Mouse (Mus musculus): ENCODE data around the gene Fgfr2.
A peak's percentile ranks its signal among the peaks of the same experiment; 100 is the strongest.

Fgfr2 gene

DNA sequence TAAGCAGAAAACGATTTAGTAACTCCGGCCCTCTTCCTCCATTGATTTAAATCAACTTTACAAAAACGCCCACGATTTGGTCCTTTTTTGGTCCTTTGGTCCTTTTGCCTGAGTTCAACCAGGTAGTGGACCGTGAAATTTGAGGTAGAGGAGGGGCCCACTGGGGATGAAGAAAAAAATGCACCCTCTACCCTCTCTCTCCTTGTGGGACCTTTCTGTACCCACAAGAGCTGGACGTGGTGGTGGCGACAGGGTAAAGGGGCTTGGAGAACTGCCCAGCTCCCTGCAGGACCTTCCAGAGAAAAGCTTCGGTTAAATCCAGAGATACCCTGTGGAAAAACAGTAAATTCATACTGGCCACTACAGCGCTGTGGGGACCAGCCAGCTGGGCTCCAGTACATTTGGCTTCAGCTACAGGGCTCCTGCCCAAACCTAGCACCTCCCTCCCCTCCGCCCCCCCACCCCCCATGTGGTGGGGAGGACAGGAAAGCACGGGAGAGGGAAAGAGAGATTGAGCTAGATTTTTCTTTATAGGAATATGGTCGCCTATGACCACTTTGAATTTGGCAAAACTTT is 2185.8 kb downstream of the Fgfr2 start:
- no peak for DNase-seq (ENCODE audit: low spot score)

DNA sequence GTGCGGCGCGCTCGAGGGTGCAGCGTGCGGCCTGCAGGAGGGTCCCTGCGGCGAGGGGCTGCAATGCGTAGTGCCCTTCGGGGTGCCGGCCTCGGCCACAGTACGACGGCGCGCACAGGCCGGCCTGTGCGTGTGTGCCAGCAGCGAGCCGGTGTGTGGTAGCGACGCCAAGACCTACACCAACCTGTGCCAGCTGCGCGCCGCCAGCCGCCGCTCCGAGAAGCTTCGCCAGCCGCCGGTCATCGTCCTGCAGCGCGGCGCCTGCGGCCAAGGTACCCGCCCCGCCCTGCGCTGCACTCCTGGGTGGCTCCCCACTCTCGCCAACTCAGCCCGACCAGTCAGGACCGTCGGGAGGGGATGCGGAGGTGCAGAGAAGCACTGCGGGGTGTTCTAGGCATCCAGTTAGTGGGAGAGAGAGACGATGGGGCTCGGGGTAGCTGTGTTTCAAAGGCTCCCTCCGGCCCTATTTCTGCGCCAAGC is 2186.6 kb downstream of the Fgfr2 start:
- no peak for DNase-seq (ENCODE audit: low spot score)

DNA sequence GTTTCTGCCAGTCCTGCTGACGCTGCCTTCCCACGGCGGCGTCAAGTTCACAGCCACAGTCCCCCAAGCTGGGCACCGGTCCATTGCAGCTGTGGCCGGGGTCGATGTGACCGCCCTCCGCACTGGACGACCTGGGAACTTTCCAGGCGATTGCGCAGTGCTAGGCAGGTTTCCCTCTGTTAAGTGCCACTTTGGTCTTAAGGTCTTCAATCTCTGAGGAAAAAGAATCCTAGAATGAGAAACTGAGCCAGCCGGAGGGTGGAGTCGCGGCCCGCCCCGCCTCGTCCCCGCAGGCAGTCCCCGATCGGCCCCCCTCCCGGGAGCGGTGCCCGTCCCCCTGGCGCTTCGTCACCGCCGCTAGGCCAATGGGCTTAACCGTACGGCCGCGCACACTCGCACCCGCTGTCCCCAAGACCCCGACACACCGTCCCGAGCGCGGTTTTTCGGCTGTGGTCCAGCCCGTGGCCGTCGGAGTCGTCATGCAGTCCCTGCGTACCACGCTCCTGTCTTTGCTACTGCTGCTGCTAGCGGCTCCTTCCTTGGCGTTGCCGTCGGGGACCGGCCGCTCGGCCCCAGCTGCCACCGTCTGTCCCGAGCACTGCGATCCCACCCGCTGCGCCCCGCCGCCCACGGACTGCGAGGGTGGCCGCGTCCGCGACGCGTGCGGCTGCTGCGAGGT is 2187.2 kb downstream of the Fgfr2 start, which contains the start of gene Htra1:
Htra1 (plus strand) TSS at position 319 of the 679 bp plus-strand sequence.
- DNase-seq (ENCODE audit: low spot score): no peak

DNA sequence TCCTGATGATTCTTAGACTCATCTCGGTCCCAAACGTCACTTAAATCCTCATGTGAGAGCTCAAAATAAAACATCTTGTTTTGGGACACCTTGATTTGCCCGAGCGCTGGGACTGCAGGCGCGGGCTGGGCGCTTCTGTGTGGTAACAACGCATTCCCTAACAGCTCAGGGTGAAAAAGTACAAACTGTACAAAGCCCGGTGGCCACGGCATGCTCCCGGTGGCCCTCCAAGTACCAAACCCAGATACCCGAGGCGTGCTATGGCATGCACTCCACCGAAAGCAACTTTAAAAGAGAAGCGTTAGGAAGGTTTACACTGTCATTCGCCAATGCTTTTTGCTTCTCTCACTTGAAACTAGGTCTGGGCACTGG is 2187.7 kb downstream of the Fgfr2 start:
- no peak for DNase-seq (ENCODE audit: low spot score)

DNA sequence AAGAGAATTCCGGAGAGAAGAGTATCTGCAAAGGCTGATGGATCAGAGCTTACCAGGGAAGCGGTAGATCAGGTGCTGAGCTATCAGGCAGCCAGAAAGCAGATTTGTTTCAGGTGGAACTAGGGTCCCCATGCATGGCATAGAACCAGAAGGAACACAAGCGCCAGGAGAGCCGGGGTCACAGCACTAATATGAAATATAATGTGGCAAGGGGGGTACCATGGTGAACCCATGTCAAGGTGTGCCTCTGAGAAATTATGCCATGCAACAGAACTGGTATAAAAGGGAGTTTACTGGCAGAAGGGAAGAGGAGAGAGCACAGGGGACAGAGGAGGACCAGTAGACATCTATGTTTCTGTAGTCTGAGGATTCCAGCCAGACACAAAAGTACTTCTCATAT is 2188.5 kb downstream of the Fgfr2 start:
- no peak for DNase-seq (ENCODE audit: low spot score)

DNA sequence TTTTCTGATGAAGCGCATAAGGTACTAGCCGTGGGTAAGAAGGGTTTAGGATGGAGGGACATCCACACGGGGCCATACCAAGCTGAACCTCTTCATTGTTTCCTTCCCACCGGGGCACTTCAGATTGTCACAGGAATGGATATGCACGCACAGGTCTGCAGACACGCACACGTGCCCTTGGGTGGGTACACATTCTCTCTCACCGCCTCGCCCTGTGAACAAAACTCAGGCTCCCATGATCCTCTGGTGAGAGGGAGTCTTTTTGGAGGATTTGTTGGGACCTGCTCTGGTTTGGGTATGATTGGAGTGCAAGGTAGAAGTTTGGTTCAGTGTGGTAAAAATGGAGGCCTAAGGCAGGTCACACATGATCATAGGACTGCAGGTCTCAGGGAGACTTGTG is 2190.2 kb downstream of the Fgfr2 start:
- DNase-seq (ENCODE audit: low spot score): no peak

DNA sequence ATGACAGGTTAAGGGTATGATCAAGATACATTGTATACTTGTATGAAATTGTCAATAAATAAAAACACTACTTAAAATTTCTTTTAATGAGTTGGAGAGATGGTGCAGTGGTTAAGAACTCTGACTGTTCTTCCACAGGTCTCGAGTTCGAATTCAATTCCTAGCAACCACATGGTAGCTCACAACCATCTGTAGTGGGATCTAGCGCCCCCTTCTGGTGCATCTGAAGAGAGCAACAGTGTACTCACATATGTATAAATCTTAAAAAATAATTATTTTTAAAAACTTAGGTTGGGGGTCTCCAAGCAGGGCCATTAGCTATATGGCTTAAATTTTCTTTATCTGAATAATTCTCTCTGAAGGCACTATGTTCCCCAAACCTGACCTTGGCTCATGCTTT is 2192.7 kb downstream of the Fgfr2 start:
- DNase-seq (ENCODE audit: low spot score): no peak

DNA sequence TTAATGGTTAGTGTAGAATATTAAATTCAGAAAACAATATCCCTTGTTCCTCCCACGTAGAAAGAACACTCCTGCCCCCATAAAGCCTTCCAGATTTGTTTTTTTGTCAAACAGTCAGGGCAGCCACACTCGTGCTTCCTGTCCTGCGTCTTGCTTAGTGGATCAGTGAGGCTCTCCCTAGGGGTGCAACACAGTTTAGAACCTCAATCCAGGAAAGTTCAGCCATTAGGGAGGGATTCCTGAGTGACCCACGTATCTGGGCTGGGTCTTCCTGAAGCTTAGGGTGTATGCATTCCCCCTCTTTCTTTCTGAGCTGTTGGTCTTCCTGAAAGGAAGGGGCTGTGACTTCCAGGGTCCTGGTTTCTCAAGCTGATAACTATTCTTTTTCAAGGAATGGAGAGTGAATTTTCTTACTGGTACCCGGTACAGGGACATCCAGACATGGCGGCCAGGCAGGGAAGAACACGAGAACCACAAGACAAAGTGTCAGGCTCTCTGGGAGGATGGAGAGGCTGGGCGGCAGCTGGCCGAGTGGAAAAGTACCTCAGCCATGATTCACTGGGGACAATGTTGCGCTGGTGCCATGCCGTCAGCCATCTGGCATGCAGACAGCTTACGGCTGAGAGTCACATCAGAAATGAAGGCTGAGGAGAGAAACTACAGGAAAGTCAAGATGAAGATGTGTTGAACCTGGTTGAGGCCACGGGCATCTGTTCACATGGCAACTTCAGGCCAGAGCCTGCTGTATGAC is 2200.0 kb downstream of the Fgfr2 start:
- no peak for DNase-seq (ENCODE audit: low spot score)

DNA sequence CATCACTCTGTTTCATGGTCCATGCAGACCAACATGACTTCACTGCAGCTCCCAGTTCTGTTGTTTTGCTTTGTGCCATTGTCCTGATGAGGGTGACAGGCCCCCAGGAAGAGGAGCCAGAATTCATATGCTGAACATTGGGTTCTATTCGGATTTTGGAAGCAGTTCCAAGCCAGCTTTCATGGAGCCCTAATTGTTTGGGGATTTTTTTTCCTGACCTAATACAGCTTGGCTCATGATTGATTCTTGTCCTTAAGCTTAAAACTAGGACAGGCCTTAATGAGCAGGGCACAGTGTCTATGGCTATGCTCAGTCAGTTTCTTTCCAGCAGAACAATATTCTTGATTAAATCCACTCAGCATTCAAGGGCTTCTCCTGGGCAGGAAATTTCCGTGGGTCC is 2204.9 kb downstream of the Fgfr2 start:
- no peak for DNase-seq (ENCODE audit: low spot score)

DNA sequence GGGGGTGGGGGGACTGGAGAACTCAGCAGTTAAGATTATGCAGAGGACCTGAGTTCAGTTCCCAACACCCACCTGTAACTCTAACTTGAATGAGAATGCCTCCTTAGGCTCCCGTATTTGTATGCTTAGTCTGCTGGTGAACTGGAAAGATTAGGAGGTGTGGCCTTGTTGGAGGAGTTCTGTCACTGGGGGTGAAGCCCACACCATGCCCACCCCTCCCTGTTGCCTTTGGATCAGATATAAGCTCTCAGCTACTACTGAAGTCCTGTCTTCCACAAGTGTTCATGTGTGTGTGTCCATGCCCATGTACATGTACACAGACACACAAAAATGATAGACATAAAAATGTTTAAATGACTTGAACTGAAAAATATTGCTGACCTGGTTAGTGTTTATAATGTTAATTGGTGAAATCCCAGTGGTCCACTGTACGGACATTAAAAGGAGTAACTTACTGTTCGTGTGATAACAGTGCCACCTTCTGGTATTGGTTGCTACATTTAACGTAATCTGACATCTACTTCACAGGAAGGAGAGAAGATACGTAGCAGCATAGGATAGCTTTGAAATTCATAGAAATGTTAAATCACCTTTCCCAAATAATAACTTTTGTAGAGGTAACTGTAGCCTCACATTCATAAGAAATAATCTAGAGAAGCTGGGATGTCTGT is 2208.3 kb downstream of the Fgfr2 start:
- DNase-seq (ENCODE audit: low spot score): peak; percentile 62

DNA sequence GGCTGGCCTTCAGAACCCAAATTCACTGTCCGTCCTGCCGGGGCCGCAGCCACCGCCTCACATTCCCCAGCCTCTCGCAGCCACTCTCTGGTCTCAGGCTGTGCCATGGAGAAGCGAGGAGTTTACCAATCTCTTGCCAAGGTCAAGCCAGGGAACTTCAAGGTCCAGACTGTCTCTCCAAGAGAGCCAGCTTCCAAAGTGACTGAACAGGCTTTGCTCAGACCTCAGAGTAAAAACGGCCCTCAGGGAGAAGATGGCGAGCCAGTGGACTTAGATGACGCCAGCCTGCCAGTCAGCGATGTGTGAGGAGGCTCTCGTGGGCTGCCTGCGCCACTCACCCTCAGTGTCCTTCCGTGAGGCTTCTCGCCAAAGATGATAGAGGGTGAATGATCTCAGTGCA is 2212.3 kb downstream of the Fgfr2 start:
- DNase-seq (ENCODE audit: low spot score): no peak

DNA sequence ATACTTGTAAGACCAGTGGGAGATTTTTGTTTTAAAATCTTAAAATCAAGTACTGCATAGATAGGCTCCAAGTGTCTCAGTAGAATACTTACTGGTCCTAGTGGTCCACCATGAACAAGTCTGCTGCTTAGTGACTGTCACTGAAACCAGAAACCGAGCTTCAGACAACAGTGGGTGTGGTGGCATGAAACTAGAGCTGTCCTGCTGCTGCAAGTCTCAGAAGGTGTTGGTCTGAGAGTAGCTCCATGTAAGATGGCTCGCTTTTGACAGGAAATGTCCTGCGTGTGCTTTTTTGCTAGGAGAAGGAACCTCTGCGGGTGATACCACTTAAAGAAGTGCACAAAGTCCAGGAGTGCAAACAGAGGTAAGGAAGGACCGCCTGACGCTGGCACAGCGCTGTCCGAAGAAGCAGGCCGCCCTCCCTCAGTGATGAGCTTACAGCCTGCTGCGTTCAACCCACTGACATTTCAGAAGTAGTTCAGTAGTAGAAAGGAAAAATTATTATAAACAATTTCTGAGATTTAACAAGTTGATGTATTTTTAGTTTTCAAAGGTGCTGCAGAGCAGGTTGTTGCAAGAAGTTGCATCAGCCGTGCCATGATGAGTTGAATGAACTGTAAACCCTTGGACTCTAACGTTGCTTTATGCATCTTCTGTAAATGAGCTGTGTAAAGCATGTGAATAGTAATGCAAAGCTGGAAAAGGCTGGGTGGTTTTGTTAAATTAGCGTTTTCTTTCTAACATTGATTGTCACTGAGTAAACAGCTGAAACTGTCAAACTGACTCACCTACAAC is 2218.4 kb downstream of the Fgfr2 start:
- no peak for DNase-seq (ENCODE audit: low spot score)

DNA sequence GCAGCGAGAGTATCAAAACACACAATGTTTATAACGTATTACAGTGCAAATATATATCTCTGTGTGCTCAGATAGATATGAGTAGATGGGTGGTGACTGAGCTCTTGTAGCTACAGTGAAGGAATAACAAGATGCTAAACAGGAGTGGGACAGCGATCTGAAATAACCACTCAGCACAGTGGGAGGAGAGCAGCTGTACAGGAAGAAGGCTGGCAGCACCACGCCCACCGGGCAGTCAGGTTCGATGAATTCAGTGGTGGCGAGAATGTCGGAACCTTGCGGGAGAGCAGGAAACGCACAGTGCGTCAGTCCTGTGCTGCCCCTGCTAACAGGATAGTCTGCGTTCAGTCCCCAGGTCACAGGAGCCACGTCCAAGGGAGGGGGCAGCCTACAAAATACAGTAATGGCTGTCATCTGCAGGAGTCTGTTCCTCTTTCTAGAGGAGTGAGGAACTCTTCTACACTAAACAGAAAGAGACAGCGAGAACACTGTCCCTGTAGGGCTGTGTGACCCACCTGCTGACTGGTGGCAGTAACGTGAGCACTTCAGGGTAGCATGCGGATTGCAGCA is 2219.6 kb downstream of the Fgfr2 start:
- no peak for DNase-seq (ENCODE audit: low spot score)

DNA sequence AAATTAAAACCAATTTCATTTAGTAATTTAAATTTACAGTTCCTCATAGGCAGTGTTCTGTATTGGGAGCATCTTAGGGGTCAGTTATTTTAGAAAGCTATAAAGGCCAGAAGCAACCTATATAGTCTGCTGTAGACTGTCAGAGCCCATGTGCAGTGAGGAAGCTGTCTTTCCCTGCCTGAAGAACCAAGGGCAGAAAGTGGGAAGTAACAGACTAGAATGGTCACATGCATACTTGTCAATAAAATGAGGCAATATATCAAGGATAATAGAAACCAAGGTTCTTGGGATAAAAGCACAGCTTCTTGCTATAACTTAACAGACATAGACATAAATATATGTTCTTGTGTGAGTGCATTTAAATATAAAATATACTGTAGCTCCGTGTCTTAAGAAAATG is 2220.2 kb downstream of the Fgfr2 start:
- no peak for DNase-seq (ENCODE audit: low spot score)

DNA sequence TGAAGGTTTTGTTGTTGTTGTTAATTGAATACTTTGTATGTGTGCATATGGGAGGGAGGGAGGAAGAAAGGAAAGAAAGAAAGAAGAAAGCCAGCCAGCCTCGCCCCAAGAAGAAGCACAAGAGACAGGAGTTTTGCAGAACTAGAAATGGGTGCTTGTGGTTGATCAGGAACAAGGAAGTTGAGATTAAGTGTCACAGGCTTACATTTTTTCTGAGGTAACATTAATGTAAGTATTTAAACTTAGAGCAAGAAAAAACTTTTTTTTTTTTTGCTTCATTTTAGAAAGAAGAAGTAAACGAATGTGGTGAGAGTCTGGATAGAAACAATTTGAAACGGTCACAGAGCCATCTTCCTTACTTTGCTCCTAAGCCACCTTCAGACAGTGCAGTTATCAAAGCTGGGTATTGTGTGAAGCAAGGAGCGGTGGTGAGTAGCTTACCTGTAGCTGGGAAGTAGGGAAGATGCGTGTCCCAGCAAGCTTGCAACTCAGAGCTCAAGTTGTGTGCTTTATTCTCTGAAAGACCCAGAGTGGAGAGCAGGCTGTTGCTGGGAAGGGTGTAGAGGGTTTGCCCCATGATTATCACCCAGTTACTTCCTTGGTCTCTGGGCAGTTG is 2222.8 kb downstream of the Fgfr2 start:
- no peak for DNase-seq (ENCODE audit: low spot score)

DNA sequence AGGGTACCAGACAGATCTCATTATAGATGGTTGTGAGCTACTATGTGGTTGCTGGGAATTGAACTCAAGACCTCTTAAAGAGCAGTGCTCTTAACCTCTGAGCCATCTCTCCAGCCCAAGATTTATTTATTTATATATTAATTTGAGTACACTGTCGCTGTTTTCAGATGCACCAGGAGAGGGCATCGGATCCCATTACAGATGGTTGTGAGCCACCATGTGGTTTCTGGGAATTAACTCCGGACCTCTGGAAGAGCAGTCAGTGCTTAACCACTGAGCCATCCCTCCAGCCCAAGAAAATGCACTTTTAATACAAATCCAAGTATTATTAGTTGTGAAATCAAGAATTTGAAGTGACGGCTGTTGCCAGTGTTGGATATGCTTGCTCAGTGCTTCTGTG is 2224.8 kb downstream of the Fgfr2 start:
- no peak for DNase-seq (ENCODE audit: low spot score)

DNA sequence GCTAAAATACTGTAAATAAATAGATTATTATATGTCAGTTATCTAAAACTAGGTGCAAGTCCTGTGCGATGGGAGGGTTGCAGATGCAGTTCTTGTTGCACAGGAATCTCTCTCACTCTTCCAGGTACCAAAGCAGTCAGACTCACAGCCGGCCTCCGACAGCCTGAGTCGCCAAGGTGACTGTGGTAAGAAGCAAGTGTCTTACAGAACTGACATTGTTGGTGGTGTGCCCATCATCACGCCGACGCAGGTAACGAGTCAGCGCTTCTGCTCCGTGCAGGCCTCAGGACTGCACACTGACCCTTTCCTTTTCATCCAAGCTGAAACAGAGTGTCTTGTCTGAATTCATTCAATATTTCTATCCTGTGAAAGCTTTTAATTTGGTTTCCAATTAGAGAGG is 2225.9 kb downstream of the Fgfr2 start:
- DNase-seq (ENCODE audit: low spot score): no peak

DNA sequence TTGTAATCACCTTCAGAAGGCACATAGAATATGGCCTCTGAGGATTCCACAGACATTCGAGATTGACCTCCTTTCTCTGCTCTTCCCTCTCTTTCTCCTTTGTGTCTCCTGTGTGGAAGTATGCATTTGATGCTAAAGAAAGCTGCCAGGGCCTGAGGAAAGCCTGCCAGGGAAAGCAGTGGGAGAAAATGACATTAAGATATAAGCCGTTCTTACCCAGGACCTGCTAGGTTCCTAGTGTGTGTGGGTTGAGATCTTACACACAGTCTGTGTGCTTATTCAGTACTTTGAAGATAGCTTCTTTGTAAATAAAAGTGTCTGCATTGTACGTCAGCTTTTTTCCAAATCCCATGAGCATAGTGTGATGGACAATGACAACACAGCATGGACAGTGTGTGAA is 2227.1 kb downstream of the Fgfr2 start:
- no peak for DNase-seq (ENCODE audit: low spot score)

DNA sequence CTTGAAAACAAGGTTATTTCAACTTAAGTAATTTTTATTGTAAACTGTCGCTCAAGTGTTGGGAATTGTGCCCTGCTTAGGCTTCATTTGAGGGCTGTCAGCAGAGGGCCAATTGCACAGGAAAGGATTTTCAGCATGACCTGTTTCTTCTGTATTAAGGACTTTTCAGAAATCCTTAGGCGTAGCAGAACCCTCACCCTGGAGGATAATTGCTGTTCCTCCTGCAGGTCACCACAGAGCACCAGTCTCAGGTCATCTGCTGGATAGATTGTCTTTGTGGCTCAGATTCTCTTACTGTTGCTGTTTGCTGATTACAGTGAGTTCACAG is 2227.6 kb downstream of the Fgfr2 start:
- no peak for DNase-seq (ENCODE audit: low spot score)

DNA sequence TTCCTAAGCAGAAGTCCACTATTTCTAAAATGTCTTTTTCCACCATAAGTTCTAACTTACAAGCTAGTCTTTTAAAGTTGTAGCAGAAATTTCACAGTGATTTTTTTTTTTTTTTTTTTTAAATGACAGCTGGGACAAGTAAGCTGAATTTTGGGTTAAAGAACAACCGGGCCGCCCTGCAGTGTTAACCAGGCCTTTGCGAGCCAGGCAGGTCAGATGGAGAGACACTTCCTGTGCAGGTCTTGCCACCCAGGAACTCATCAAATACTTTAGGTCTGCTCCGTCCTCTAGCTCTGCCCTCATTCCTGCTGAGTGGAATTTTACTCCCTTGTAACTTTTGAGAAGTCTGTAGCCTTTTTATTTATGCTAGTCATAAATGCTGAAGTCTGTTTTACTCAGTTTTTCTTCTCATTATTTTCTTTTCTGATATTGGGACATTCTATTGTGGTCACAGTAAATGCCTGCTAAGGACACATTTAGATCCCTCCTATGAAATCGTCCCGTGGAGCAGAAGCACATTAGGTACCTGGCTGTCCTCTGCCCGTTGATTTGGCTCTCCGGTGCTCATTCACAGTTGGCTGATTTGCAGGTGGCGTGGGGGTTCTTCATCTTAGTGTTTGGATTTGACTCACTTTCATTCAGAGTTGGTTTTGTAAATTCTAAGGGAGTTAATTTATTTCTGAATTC is 2228.1 kb downstream of the Fgfr2 start:
- DNase-seq (ENCODE audit: low spot score): no peak

DNA sequence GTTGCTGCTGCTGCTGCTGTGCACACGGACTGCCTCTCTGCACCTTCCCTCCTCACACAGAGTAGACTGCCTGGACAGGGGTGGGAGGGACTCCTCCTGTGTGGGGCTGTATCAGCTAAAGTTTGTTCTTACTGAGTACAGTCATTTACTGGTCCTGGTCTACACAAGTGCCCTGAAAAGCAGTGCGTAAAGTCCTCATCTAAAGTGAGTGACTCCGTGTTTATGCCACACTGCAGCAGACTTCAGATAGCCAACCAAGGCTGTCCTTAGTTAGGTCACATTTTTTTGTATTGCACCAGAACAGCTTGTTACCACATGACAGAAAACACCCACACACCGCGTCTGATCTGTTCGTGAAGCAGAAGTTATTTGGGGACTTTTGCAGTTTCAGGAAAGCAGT is 2230.2 kb downstream of the Fgfr2 start:
- DNase-seq (ENCODE audit: low spot score): peak; percentile 72
